ENCODE assay signal across 19 mouse cellular contexts in genomic region chr3:126455787-126456482, GRCm38 (mm10).
DNase-seq lines count a peak whose midpoint lies in the region; ATAC-seq and TF ChIP-seq lines count a peak whose summit lies in the region.
"Had no signal": no experiment of that assay in that cellular context is flagged by ENCODE, and none has a peak within 500 bp of the region (broad histone marks: within the 10 kb centered on the region; RNA-seq: fewer than 3 reads in every experiment).

No protein-coding gene starts in this region.

- no peak overlapping the region for H3K4me3 ChIP-seq in forebrain, postnatal 0 days (ENCODE audit: low read depth, low read length)
- no peak overlapping the region for H3K4me3 ChIP-seq in forebrain, embryonic 11.5 days (ENCODE audit: low read depth, low read length)
- H3K4me3 ChIP-seq in hindbrain, embryonic 16.5 days (ENCODE audit: low read length): no peak overlapping the region
- no peak overlapping the region for H3K4me3 ChIP-seq in hindbrain, embryonic 10.5 days
- no peak overlapping the region for H3K4me3 ChIP-seq in neural tube, embryonic 13.5 days
- no peak overlapping the region for H3K4me3 ChIP-seq in neural tube, embryonic 14.5 days (ENCODE audit: low read depth, low read length)
- H3K4me3 ChIP-seq: forebrain, embryonic 13.5 days; kidney, embryonic 15.5 days; lung, embryonic 15.5 days; stomach, embryonic 15.5 days had no signal

- H3K27ac ChIP-seq in forebrain, postnatal 0 days (ENCODE audit: low read depth, low read length): no peak overlapping the region
- H3K27ac ChIP-seq in forebrain, embryonic 11.5 days (ENCODE audit: low read depth, low read length): no peak overlapping the region
- no peak overlapping the region for H3K27ac ChIP-seq in hindbrain, embryonic 16.5 days (ENCODE audit: low read depth, low read length)
- no peak overlapping the region for H3K27ac ChIP-seq in hindbrain, embryonic 10.5 days
- H3K27ac ChIP-seq in neural tube, embryonic 13.5 days (replicated peaks): peak overlapping the region; percentile 52
- peak overlapping the region; percentile 23; the same call in 1 of the 2 replicates for H3K27ac ChIP-seq in neural tube, embryonic 14.5 days (ENCODE audit: low read depth, low read length)
- H3K27ac ChIP-seq: forebrain, embryonic 13.5 days; kidney, embryonic 15.5 days; liver, embryonic 14.5 days; lung, embryonic 15.5 days; stomach, embryonic 15.5 days had no signal

- H3K27me3 ChIP-seq in forebrain, postnatal 0 days (ENCODE audit: insufficient read depth, low read length): no peaks in the 10 kb centered on the region
- no peaks in the 10 kb centered on the region for H3K27me3 ChIP-seq in forebrain, embryonic 11.5 days (ENCODE audit: control insufficient read depth, insufficient read depth, low read length)
- H3K27me3 ChIP-seq in hindbrain, embryonic 16.5 days (replicated peaks; ENCODE audit: control insufficient read depth, insufficient read depth, low read length): no peaks in the 10 kb centered on the region
- no peaks in the 10 kb centered on the region for H3K27me3 ChIP-seq in hindbrain, embryonic 10.5 days (ENCODE audit: insufficient read depth, poor library complexity, severe bottlenecking)
- H3K27me3 ChIP-seq in neural tube, embryonic 13.5 days: no peaks in the 10 kb centered on the region
- no peaks in the 10 kb centered on the region for H3K27me3 ChIP-seq in neural tube, embryonic 14.5 days (ENCODE audit: control insufficient read depth, insufficient read depth, low read length)
- H3K27me3 ChIP-seq: forebrain, embryonic 13.5 days; kidney, embryonic 15.5 days; lung, embryonic 15.5 days; stomach, embryonic 15.5 days had no signal

- WGBS in forebrain, postnatal 0 days: 45% methylated on average over 7 of the region's 7 CpGs
- 62% methylated on average over 7 of the region's 7 CpGs for WGBS in forebrain, embryonic 11.5 days
- 53% methylated on average over 7 of the region's 7 CpGs for WGBS in hindbrain, embryonic 16.5 days
- WGBS in hindbrain, embryonic 10.5 days: 71% methylated on average over 7 of the region's 7 CpGs
- 45% methylated on average over 7 of the region's 7 CpGs for WGBS in neural tube, embryonic 13.5 days
- 42% methylated on average over 7 of the region's 7 CpGs for WGBS in neural tube, embryonic 14.5 days

- H3K9ac ChIP-seq in forebrain, postnatal 0 days: no peak overlapping the region
- H3K9ac ChIP-seq in forebrain, embryonic 11.5 days (ENCODE audit: low read length): no peak overlapping the region
- H3K9ac ChIP-seq in hindbrain, embryonic 16.5 days (ENCODE audit: low read depth, low read length): no peak overlapping the region
- H3K9ac ChIP-seq in neural tube, embryonic 13.5 days: no peak overlapping the region
- H3K9ac ChIP-seq in neural tube, embryonic 14.5 days (replicated peaks; ENCODE audit: low read depth, low read length): no peak overlapping the region
- H3K9ac ChIP-seq: forebrain, embryonic 13.5 days; kidney, embryonic 15.5 days; liver, embryonic 14.5 days; lung, embryonic 15.5 days; stomach, embryonic 15.5 days had no signal

- peak; percentile 53 for ATAC-seq in forebrain, postnatal 0 days
- no peak for ATAC-seq in forebrain, embryonic 11.5 days (replicated peaks; ENCODE audit: low FRiP score)
- peak; percentile 82 for ATAC-seq in hindbrain, embryonic 16.5 days
- ATAC-seq in neural tube, embryonic 13.5 days (ENCODE audit: low read depth): peak; percentile 47
- peak; percentile 65; the same call in 1 of the 2 replicates for ATAC-seq in neural tube, embryonic 14.5 days (ENCODE audit: low read depth)
- ATAC-seq: forebrain, embryonic 13.5 days; intestine, postnatal 0 days had no signal

- H3K4me2 ChIP-seq in forebrain, postnatal 0 days (ENCODE audit: low read depth): no peak overlapping the region
- H3K4me2 ChIP-seq in forebrain, embryonic 11.5 days (ENCODE audit: low read depth, low read length, severe bottlenecking): no peak overlapping the region
- no peak overlapping the region for H3K4me2 ChIP-seq in hindbrain, embryonic 16.5 days (ENCODE audit: low read length)
- no peak overlapping the region for H3K4me2 ChIP-seq in neural tube, embryonic 13.5 days
- no peak overlapping the region for H3K4me2 ChIP-seq in neural tube, embryonic 14.5 days (ENCODE audit: low read depth, low read length)
- H3K4me2 ChIP-seq: forebrain, embryonic 13.5 days; kidney, embryonic 15.5 days; lung, embryonic 15.5 days; stomach, embryonic 15.5 days had no signal

- no peaks in the 10 kb centered on the region for H3K9me3 ChIP-seq in forebrain, postnatal 0 days (ENCODE audit: low read length)
- no peaks in the 10 kb centered on the region for H3K9me3 ChIP-seq in forebrain, embryonic 11.5 days (ENCODE audit: control insufficient read depth, low read length)
- no peaks in the 10 kb centered on the region for H3K9me3 ChIP-seq in hindbrain, embryonic 16.5 days (ENCODE audit: control insufficient read depth, low read length)
- H3K9me3 ChIP-seq in hindbrain, embryonic 10.5 days: no peaks in the 10 kb centered on the region
- no peaks in the 10 kb centered on the region for H3K9me3 ChIP-seq in neural tube, embryonic 13.5 days
- no peaks in the 10 kb centered on the region for H3K9me3 ChIP-seq in neural tube, embryonic 14.5 days (ENCODE audit: control insufficient read depth, low read length)
- H3K9me3 ChIP-seq: forebrain, embryonic 13.5 days; kidney, embryonic 15.5 days; lung, embryonic 15.5 days; stomach, embryonic 15.5 days had no signal

- no peak for TF ChIP-seq CTCF in forebrain, postnatal 0 days (IDR thresholded peaks at IDR 0.05; ENCODE audit: low read depth)

- H3K36me3 ChIP-seq in forebrain, postnatal 0 days (ENCODE audit: insufficient read depth): no peaks in the 10 kb centered on the region
- no peaks in the 10 kb centered on the region for H3K36me3 ChIP-seq in forebrain, embryonic 11.5 days (ENCODE audit: control insufficient read depth, insufficient read depth, low read length)
- no peaks in the 10 kb centered on the region for H3K36me3 ChIP-seq in hindbrain, embryonic 16.5 days (ENCODE audit: control insufficient read depth, insufficient read depth, low read length)
- H3K36me3 ChIP-seq in hindbrain, embryonic 10.5 days: no peaks in the 10 kb centered on the region
- H3K36me3 ChIP-seq in neural tube, embryonic 13.5 days: no peaks in the 10 kb centered on the region
- no peaks in the 10 kb centered on the region for H3K36me3 ChIP-seq in neural tube, embryonic 14.5 days (ENCODE audit: control insufficient read depth, insufficient read depth, low read length)
- H3K36me3 ChIP-seq: kidney, embryonic 15.5 days; lung, embryonic 15.5 days; stomach, embryonic 15.5 days had no signal

- H3K4me1 ChIP-seq in forebrain, postnatal 0 days (ENCODE audit: insufficient read depth): no peaks in the 10 kb centered on the region
- no peaks in the 10 kb centered on the region for H3K4me1 ChIP-seq in forebrain, embryonic 11.5 days (replicated peaks; ENCODE audit: control insufficient read depth, insufficient read depth, low read length)
- H3K4me1 ChIP-seq in hindbrain, embryonic 16.5 days (ENCODE audit: control insufficient read depth, insufficient read depth, low read depth, low read length): no peaks in the 10 kb centered on the region
- no peaks in the 10 kb centered on the region for H3K4me1 ChIP-seq in hindbrain, embryonic 10.5 days (replicated peaks)
- no peaks in the 10 kb centered on the region for H3K4me1 ChIP-seq in neural tube, embryonic 13.5 days (replicated peaks)
- no peaks in the 10 kb centered on the region for H3K4me1 ChIP-seq in neural tube, embryonic 14.5 days (ENCODE audit: control insufficient read depth, insufficient read depth, low read length)
- H3K4me1 ChIP-seq: forebrain, embryonic 13.5 days; kidney, embryonic 15.5 days; lung, embryonic 15.5 days; stomach, embryonic 15.5 days had no signal

- DNase-seq in forebrain, postnatal 0 days: peak; percentile 9
- DNase-seq in forebrain, embryonic 11.5 days (ENCODE audit: low spot score): no peak
- no peak for DNase-seq in hindbrain, embryonic 10.5 days (ENCODE audit: low spot score)
- DNase-seq in neural tube, embryonic 10.5 days (ENCODE audit: extremely low spot score, low spot score): no peak
- no peak for DNase-seq in urinary bladder, postnatal 10 days (ENCODE audit: low spot score)
- DNase-seq: kidney, postnatal 4 days; lung, postnatal 4 days; right cerebral cortex, postnatal 14 days; thymus, adult 18-20 months; thymus, postnatal 4 days had no signal

Comparison
In these comparisons a context has a peak if more than half of its experiments do, and no peak if none do; other contexts are left out.
1. H3K27ac ChIP-seq: peak in neural tube, embryonic 13.5 days (single experiment) and neural tube, embryonic 14.5 days (single experiment); none in forebrain, postnatal 0 days (single experiment), forebrain, embryonic 11.5 days (single experiment), hindbrain, embryonic 16.5 days (single experiment) and hindbrain, embryonic 10.5 days (single experiment).